Mouse (Mus musculus): ENCODE measurements around the gene 2810004N23Rik. TPM values are rescaled to one million over a fixed set of nuclear protein-coding genes. Genes with fewer than 3 reads are reported as not detected.

2810004N23Rik gene
- polyA plus RNA-seq, 1 experiment: 5.4 TPM

DNA sequence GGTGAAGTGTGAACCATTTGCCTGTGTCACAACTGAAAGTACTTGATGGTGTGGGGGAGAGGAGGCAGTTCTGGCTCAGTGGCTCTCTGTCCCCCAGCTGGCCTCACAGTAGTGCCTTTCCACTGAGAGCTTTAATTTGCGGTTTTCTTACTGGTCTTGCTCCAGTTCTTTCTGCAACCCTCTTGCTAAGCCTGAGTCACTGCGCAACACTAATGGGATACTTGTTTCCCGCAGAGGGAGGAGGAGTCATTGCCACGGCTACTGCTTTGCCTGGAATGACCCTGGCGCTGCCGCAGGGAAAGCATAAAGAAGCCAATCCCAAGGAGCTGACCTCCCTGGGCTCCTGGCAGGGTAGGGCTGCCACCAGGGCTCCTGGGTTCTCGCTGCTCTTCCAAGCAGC is 36.3 kb downstream of the 2810004N23Rik start:
- Histone ChIP-seq H3K27me3 (ENCODE audit: control insufficient read depth, insufficient read depth, low read length) (no peaks in the 10 kb centered on the region), H3K4me3 (ENCODE audit: low read depth, low read length) (no peak overlapping the region), H3K4me1 (ENCODE audit: control insufficient read depth, insufficient read depth, insufficient read length, low read length) (no peaks in the 10 kb centered on the region; the same call in none of the 2 replicates), H3K27ac (ENCODE audit: insufficient read depth, low read depth, low read length) (no peak overlapping the region), H3K36me3 (ENCODE audit: control insufficient read depth, insufficient read depth, low read length) (no peaks in the 10 kb centered on the region)
- TF ChIP-seq CTCF (IDR thresholded peaks at IDR 0.05; ENCODE audit: extremely low read depth, insufficient read length, insufficient replicate concordance, low read depth, low read length) (no peak), POLR2A (IDR thresholded peaks at IDR 0.05; ENCODE audit: low read depth, low read length) (no peak)
- 35% methylated on average over 7 of the region's 7 CpGs for WGBS

DNA sequence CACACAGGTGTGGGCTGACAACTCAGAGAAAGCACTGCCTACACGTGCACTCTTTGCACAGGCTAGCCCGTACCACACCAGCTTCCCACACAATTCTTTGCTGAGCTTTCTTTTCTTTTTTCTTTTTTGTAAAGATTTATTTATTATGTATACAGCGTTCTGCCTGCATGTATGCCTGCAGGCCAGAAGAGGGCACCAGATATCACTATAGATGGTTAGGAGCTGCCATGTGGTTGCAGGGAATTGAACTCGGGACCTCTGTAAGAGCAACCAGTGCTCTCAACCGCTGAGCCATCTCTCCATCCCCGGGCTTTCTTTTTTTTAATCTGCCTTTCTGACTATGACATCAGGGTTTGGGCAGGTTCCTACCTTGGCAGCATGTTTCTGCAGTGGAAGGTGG is 39.4 kb downstream of the 2810004N23Rik start:
- H3K4me3 ChIP-seq (ENCODE audit: low read depth, low read length): no peak overlapping the region
- no peak for TF ChIP-seq POLR2A (IDR thresholded peaks at IDR 0.05; ENCODE audit: low read depth, low read length)
- no peak for TF ChIP-seq CTCF (IDR thresholded peaks at IDR 0.05; ENCODE audit: extremely low read depth, insufficient read length, insufficient replicate concordance, low read depth, low read length)
- H3K27me3 ChIP-seq (ENCODE audit: control insufficient read depth, insufficient read depth, low read length): 0 out of 2 replicates have a peak, but pooled peaks cover 3% of the 10 kb centered on the region
- 86% methylated on average over 6 of the region's 6 CpGs for WGBS
- H3K4me1 ChIP-seq (ENCODE audit: control insufficient read depth, insufficient read depth, insufficient read length, low read length): no peaks in the 10 kb centered on the region; the same call in none of the 2 replicates
- no peak overlapping the region for H3K27ac ChIP-seq (ENCODE audit: insufficient read depth, low read depth, low read length)
- no peaks in the 10 kb centered on the region for H3K36me3 ChIP-seq (ENCODE audit: control insufficient read depth, insufficient read depth, low read length)

DNA sequence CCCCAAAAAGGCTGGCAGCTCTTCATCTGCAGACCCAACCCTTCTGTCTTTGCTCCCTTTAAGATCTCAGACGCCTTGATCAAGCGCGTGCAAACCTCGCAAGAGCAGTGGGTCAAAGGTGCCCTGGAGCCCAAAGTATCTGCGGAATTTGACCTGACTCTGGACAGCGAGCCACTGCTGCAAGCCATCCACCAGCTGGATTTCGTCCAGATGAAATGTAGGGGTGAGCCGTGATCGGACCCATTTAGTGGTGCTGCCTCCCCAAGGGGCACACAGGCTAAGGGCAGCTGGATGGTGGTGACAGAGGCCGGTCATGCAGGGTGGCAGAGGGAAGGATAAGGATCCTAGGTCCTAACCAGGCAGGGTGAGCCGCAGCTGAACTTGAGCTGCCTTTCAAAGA is 42.8 kb downstream of the 2810004N23Rik start:
- 34% methylated on average over 11 of the region's 11 CpGs for WGBS
- Histone ChIP-seq H3K27me3 (ENCODE audit: control insufficient read depth, insufficient read depth, low read length) (0 out of 2 replicates have a peak, but pooled peaks cover 3% of the 10 kb centered on the region), H3K36me3 (ENCODE audit: control insufficient read depth, insufficient read depth, low read length) (no peaks in the 10 kb centered on the region), H3K27ac (ENCODE audit: insufficient read depth, low read depth, low read length) (no peak overlapping the region), H3K4me1 (ENCODE audit: control insufficient read depth, insufficient read depth, insufficient read length, low read length) (no peaks in the 10 kb centered on the region), H3K4me3 (ENCODE audit: low read depth, low read length) (no peak overlapping the region)
- TF ChIP-seq POLR2A (IDR thresholded peaks at IDR 0.05; ENCODE audit: low read depth, low read length) (no peak), CTCF (IDR thresholded peaks at IDR 0.05; ENCODE audit: extremely low read depth, insufficient read length, insufficient replicate concordance, low read depth, low read length) (no peak)

DNA sequence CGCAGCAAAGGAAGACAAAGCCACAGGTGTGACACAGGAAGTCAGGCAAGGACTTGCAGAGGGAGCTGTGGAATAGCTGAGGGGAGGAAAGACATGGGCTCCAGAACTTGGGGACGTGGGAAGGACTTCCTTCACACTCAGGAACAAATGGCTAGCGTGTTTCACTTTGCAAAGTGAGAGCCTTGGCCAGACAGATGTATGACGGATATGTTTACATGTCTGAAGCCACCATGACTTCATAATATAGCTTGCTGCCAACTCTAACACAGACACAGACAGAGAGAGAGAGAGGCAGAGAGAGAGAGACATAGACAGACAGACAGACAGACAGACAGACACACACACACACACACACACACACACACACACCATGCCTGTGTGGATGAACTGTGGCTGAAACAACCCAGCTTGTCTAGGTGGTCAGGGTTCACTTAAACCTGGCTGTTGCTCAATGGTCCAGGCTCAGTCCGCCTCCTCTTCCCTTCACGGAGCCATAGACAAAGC is 43.3 kb downstream of the 2810004N23Rik start:
- Histone ChIP-seq H3K4me3 (ENCODE audit: low read depth, low read length) (no peak overlapping the region), H3K4me1 (ENCODE audit: control insufficient read depth, insufficient read depth, insufficient read length, low read length) (no peaks in the 10 kb centered on the region), H3K27me3 (ENCODE audit: control insufficient read depth, insufficient read depth, low read length) (0 out of 2 replicates have a peak, but pooled peaks cover 3% of the 10 kb centered on the region), H3K36me3 (ENCODE audit: control insufficient read depth, insufficient read depth, low read length) (no peaks in the 10 kb centered on the region), H3K27ac (ENCODE audit: insufficient read depth, low read depth, low read length) (no peak overlapping the region)
- TF ChIP-seq POLR2A (IDR thresholded peaks at IDR 0.05; ENCODE audit: low read depth, low read length): no peak
- TF ChIP-seq CTCF (IDR thresholded peaks at IDR 0.05; ENCODE audit: extremely low read depth, insufficient read length, insufficient replicate concordance, low read depth, low read length): no peak
- WGBS: 51% methylated on average over 6 of the region's 6 CpGs

DNA sequence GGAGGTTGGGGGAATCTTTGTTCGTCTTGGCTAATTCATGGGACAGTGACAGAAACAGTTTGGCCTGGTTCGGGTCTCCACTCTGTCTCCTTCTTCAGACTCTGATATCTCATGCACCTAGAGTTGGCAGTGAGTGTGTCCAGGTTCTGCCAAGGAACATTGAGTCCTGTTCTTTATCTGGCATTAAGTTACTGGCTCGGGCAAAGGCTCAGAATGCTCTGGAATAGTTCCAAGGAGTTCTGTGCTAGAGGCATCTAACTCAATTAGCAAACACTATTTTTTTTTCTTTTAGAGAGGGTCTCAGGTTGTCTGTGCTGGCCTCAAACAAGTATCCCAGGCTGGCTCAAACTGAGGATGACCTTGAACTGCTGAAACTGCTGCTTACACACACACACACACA is 45.6 kb downstream of the 2810004N23Rik start:
- 60% methylated on average over 3 of the region's 3 CpGs for WGBS
- H3K4me3 ChIP-seq (ENCODE audit: low read depth, low read length): no peak overlapping the region
- 0 out of 2 replicates have a peak, but pooled peaks cover 3% of the 10 kb centered on the region for H3K27me3 ChIP-seq (ENCODE audit: control insufficient read depth, insufficient read depth, low read length)
- no peaks in the 10 kb centered on the region for H3K4me1 ChIP-seq (ENCODE audit: control insufficient read depth, insufficient read depth, insufficient read length, low read length)
- no peaks in the 10 kb centered on the region for H3K36me3 ChIP-seq (ENCODE audit: control insufficient read depth, insufficient read depth, low read length)
- no peak for TF ChIP-seq POLR2A (IDR thresholded peaks at IDR 0.05; ENCODE audit: low read depth, low read length)
- TF ChIP-seq CTCF (IDR thresholded peaks at IDR 0.05; ENCODE audit: extremely low read depth, insufficient read length, insufficient replicate concordance, low read depth, low read length): no peak
- no peak overlapping the region for H3K27ac ChIP-seq (ENCODE audit: insufficient read depth, low read depth, low read length)

DNA sequence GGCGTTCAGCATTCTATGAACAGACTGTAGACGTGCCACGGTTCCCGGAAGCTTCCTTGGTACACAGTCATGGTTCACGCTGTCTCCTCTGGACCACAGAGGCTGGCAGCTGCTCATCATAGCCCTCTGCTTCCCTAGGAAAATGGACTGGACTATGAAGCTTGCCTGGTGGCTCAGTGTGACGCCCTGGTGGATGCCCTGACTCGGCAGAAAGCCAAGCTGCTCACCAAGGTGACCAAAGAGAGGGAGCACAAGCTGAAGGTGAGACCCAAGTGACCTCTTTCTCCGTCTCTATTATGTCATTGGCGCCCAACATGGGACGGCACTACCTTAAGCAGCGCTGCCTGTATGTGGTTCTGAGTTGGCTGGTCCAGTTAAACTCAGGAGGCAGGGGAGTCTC is 46.1 kb downstream of the 2810004N23Rik start:
- H3K27me3 ChIP-seq (ENCODE audit: control insufficient read depth, insufficient read depth, low read length): 0 out of 2 replicates have a peak, but pooled peaks cover 3% of the 10 kb centered on the region
- H3K4me3 ChIP-seq (ENCODE audit: low read depth, low read length): no peak overlapping the region
- TF ChIP-seq CTCF (IDR thresholded peaks at IDR 0.05; ENCODE audit: extremely low read depth, insufficient read length, insufficient replicate concordance, low read depth, low read length): no peak
- no peak for TF ChIP-seq POLR2A (IDR thresholded peaks at IDR 0.05; ENCODE audit: low read depth, low read length)
- no peak overlapping the region for H3K27ac ChIP-seq (ENCODE audit: insufficient read depth, low read depth, low read length)
- H3K36me3 ChIP-seq (ENCODE audit: control insufficient read depth, insufficient read depth, low read length): no peaks in the 10 kb centered on the region
- 89% methylated on average over 11 of the region's 11 CpGs for WGBS
- no peaks in the 10 kb centered on the region for H3K4me1 ChIP-seq (ENCODE audit: control insufficient read depth, insufficient read depth, insufficient read length, low read length)

DNA sequence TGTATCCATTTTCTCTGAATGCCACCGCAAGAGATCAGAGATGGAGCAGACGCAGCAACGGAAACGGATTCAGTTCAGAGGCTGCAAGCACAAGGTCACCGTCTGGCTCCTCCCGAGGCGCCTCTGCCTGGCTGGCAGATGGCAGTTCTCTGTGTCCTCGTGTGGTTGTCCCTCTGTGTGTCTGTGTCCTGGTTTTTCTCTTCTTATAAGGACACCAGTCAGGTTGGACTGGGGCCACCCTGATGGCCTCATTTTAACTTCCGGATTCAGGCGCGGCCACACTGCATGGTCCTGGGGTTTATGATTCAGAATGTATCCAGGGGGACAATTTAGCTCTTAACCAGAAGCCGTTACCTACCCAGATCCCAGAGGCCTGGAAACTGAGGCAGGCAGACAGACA is 47.0 kb downstream of the 2810004N23Rik start:
- 0 out of 2 replicates have a peak, but pooled peaks cover 3% of the 10 kb centered on the region for H3K27me3 ChIP-seq (ENCODE audit: control insufficient read depth, insufficient read depth, low read length)
- no peak overlapping the region for H3K4me3 ChIP-seq (ENCODE audit: low read depth, low read length)
- TF ChIP-seq CTCF (IDR thresholded peaks at IDR 0.05; ENCODE audit: extremely low read depth, insufficient read length, insufficient replicate concordance, low read depth, low read length): no peak
- TF ChIP-seq POLR2A (IDR thresholded peaks at IDR 0.05; ENCODE audit: low read depth, low read length): no peak
- H3K27ac ChIP-seq (ENCODE audit: insufficient read depth, low read depth, low read length): no peak overlapping the region
- WGBS: 91% methylated on average over 12 of the region's 12 CpGs
- H3K4me1 ChIP-seq (ENCODE audit: control insufficient read depth, insufficient read depth, insufficient read length, low read length): no peaks in the 10 kb centered on the region
- H3K36me3 ChIP-seq (ENCODE audit: control insufficient read depth, insufficient read depth, low read length): no peaks in the 10 kb centered on the region

All from small intestine, adult 2 months (tissue).